Mouse (Mus musculus) myocyte (in vitro differentiated cells): ENCODE data around the gene Npw.
A peak's percentile ranks its signal among the peaks of the same experiment; 100 is the strongest.

Experiments used
- MYOD1 ChIP-seq, 3 experiments: IDR thresholded peaks; one replicate each; pipeline ENCODE4 v1.6.1; 2011; ENCODE audit warnings: control low read depth in 2 of 3, low read depth in 2 of 3, mild to moderate bottlenecking in 2 of 3, moderate library complexity in 1 of 3; ENCODE audit not compliant: insufficient read length in 2 of 3, control insufficient read depth in 1 of 3
- POLR2A ChIP-seq: IDR thresholded peaks from one replicate; pipeline ENCODE4 v1.6.1; 2011; ENCODE audit warnings: low read depth, mild to moderate bottlenecking, control low read depth, moderate library complexity; ENCODE audit not compliant: insufficient read length
- POLR2AphosphoS2 ChIP-seq: IDR thresholded peaks from one replicate; pipeline ENCODE4 v1.6.1; 2011; ENCODE audit warnings: low read depth, control low read depth; ENCODE audit not compliant: insufficient read length
- TCF3 ChIP-seq: IDR thresholded peaks from one replicate; pipeline ENCODE4 v1.6.1; 2011; ENCODE audit warnings: low read depth, control low read depth; ENCODE audit not compliant: insufficient read length
- USF1 ChIP-seq: IDR thresholded peaks from one replicate; pipeline ENCODE4 v1.6.1; 2011; ENCODE audit warnings: low read depth, mild to moderate bottlenecking, control low read depth, moderate library complexity

DNA sequence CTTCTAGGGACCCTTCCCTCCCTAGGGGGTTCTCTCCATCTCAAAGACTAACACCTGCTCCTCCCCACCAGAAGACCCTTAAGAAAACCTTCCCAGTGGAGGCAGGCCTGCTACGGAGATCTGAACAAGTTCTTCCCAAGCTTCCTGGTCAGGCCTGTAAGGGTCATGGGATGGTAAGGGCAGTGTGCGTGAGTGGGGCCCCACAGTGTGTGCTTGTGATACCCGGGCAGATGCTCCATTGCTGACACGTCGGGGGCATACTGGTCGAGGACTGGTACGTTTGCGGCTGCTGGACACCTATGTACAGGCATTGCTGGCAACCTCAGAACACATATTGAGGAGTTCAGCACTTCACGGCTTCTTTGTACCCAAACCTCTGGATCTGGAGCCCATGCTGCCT is 40.5 kb upstream of the Npw start:
- TF ChIP-seq POLR2A (no peak), POLR2AphosphoS2 (peak; percentile 77), USF1 (no peak), TCF3 (no peak), MYOD1 (IDR thresholded peaks at IDR 0.05; ENCODE audit: control insufficient read depth in 1 of 3, insufficient read length in 2 of 3, low read depth in 2 of 3) (no peak)
